Mouse (Mus musculus): ENCODE measurements around the gene Zbtb16. TPM values are rescaled to one million over a fixed set of nuclear protein-coding genes. Genes with fewer than 3 reads are reported as not detected.

Gene Zbtb16
- polyA plus RNA-seq (2017; shearing (Covaris generic)), result 0.46 TPM

DNA sequence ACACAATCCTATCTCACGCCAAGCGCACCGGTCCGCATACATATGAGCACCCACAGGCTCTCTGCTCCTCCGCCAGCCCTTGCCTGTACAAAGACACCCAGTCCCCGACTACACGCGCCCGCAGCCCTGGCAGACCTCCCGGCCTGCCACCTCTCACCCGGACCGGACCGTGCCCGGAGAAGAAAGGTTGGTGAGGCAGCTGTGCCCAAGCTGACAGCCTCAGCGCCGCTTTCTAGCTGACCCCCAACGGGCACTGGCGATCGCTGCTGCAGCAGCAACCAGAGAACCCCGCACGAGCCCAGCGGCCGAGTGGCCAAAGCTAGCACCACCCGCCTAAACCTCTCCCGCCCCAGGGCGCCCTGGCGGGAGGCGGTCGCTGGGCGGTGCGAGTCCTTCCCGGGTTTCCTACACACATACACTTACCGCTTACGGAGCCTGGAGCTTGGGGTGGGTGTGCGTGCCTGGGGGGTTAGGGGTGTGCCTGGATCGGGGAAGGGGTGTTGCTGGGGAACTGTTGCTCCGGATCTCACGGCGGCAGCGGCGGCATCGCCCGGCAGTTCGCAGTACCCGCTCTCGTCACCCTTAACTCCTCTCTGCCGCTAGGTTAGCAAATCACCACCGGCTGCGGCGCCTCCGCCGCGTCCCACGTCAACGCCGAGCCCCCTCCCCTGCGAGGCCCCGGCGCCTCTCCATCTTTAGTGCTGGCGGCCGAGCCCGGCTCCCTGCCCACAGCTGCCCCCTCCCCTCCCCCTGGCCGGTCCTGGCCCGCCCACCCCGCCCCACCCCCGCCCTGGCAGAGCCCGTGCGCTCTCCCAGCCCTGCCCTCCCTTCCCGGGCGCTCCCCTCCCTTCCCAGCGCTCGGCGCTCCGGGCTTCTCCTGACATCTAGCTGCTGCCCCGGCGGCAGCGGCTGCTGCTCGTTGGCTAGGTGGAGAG is at the start of gene Zbtb16:
Zbtb16 (minus strand) TSS at position 592 of the 935 bp plus-strand sequence.

DNA sequence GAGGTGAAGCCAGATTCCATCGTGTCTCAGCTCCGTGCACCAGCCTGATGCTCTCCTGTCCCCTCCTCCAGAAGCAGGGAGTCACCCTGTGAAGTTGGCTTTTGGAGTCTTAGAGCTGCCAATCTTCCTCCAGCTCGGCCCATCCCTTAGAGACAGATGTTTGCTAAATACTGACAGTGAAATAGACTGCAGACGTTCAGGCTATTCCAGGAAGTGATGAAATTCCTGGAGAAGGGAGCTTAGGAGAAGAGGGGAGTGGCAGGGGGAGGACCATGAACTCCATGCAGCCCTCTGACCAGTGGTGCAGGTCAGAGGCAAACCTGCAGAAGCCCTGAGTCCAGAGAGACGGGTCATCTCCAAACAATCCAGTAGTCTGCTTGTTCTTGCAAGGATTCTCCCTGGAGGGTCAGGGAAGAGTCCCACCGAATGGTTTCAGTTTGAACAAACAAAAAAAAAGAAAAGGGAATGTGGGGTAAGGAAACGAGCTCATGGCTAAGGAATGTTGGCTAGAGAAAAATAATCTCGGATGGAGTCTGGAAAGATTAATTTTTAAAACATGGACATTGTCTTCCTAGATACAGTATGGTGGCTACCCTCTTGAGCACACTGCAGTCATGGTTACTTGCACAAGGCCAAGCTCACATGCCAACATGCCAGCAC is 231.0 kb downstream of the Zbtb16 start, which contains the start of gene Nnmt:
Nnmt (minus strand) TSS at position 215 of the 660 bp plus-strand sequence.

Other genes with a start within 250 kb of the Zbtb16 start
- not detected for gene Nnmt, start 231.1 kb downstream of the Zbtb16 start, polyA plus RNA-seq (2017; shearing (Covaris generic))
- gene Htr3a, start 74.9 kb upstream of the Zbtb16 start, polyA plus RNA-seq (2017; shearing (Covaris generic)), result not detected
- gene Htr3b, start 128.8 kb upstream of the Zbtb16 start, polyA plus RNA-seq (2017; shearing (Covaris generic)), result not detected
- 57.8 TPM for gene Usp28, start 149.2 kb upstream of the Zbtb16 start, polyA plus RNA-seq (2017; shearing (Covaris generic))
- 53.7 TPM for gene Zw10, start 219.4 kb upstream of the Zbtb16 start, polyA plus RNA-seq (2017; shearing (Covaris generic))
- 0.09 TPM for gene Tmprss5, start 245.0 kb upstream of the Zbtb16 start, polyA plus RNA-seq (2017; shearing (Covaris generic))